Mouse (Mus musculus) kidney, embryonic 14.5 days (tissue): Measurements from ENCODE around the gene Gm11757. TPM values are rescaled to one million over a fixed set of nuclear protein-coding genes. Genes with fewer than 3 reads are reported as not detected.
"Not testable (repeated sequence)": the region's sequence is repeated elsewhere in the genome, so short reads cannot be mapped to it uniquely, and the experiment has no call there.

ENCODE experiments used
- ATAC-seq: fragments of 200-750 bp; cut with Nextera tagmentation; 2 replicates; pipeline ENCODE4 v1.8.0; 2017; ENCODE audit warnings: moderate number of reproducible peaks, mild to moderate bottlenecking, moderate TSS enrichment, moderate library complexity; ENCODE audit not compliant: low FRiP score, low TSS enrichment
- H3K27ac ChIP-seq: fragments of 300-500 bp; sonication (generic); 2 replicates; pipeline ENCODE4 v1.5.1; 2014; ENCODE audit warnings: low read depth, mild to moderate bottlenecking, low read length, moderate library complexity, mixed read lengths
- H3K27me3 ChIP-seq: fragments of 300-500 bp; sonication (generic); 2 replicates; pipeline ENCODE4 v1.6.1; 2014; ENCODE audit warnings: mild to moderate bottlenecking, low read length; ENCODE audit not compliant: control insufficient read depth, insufficient read depth
- H3K36me3 ChIP-seq: fragments of 300-500 bp; sonication (generic); 2 replicates; pipeline ENCODE4 v1.6.1; 2014; ENCODE audit warnings: low read length, mixed read lengths; ENCODE audit not compliant: control insufficient read depth, insufficient read depth
- H3K4me1 ChIP-seq: fragments of 300-500 bp; sonication (generic); 2 replicates; pipeline ENCODE4 v1.6.1; 2014; ENCODE audit warnings: low read length, mixed read lengths; ENCODE audit not compliant: control insufficient read depth, insufficient read depth
- H3K4me2 ChIP-seq: fragments of 300-500 bp; sonication (generic); replicated peaks from 2 replicates; pipeline ENCODE4 v1.6.1; 2014; ENCODE audit warnings: low read depth, mild to moderate bottlenecking, low read length
- H3K4me3 ChIP-seq: fragments of 300-500 bp; sonication (generic); 2 replicates; pipeline ENCODE4 v1.5.1; 2014; ENCODE audit warnings: mild to moderate bottlenecking, low read length
- H3K9ac ChIP-seq: fragments of 300-500 bp; sonication (generic); 2 replicates; pipeline ENCODE4 v1.6.1; 2014; ENCODE audit warnings: low read depth, mild to moderate bottlenecking, low read length, moderate library complexity
- H3K9me3 ChIP-seq: fragments of 300-500 bp; sonication (generic); 2 replicates; pipeline ENCODE4 v1.6.1; 2016; ENCODE audit warnings: low read length; ENCODE audit not compliant: control insufficient read depth
- WGBS: fragments of 180-500 bp; shearing (Covaris S2); extraction: QIAGEN DNeasy Blood & Tissue Kit; methylation state at CpG from one replicate; pipeline ENCODE4 v1.1.7; 2014; 5-methylcytosine and 5-hydroxymethylcytosine counted together
- polyA plus RNA-seq: library from polyadenylated mRNA; unstranded; fragments of >200 nt; fragmentation: Nextera tagmentation; extraction: Ambion mirVana; gene quantifications from 2 replicates; pipeline ENCODE4 v1.2.1, GENCODE M21; 2014

Gm11757 gene
- not detected in 2 replicates for polyA plus RNA-seq

- H3K4me2 ChIP-seq, H3K27ac ChIP-seq, H3K4me1 ChIP-seq, H3K9ac ChIP-seq, H3K27me3 ChIP-seq, H3K4me3 ChIP-seq, ATAC-seq, H3K9me3 ChIP-seq, H3K36me3 ChIP-seq: not testable (repeated sequence)
- WGBS = no CpG with 5 or more reads among the region's 4 CpGs
Observed at GRCm38 (mm10) chr4:73891012-73891411, at the start of gene Gm11757. TSS of gene Gm11757 (minus strand) at chr4:73891112.

- H3K9ac ChIP-seq, H3K9me3 ChIP-seq, H3K27me3 ChIP-seq, H3K27ac ChIP-seq, H3K4me2 ChIP-seq, H3K4me1 ChIP-seq, H3K36me3 ChIP-seq, H3K4me3 ChIP-seq, ATAC-seq: not testable (repeated sequence)
- WGBS = 87% methylated on average over 6 of the region's 6 CpGs
Observed at GRCm38 (mm10) chr4:73920660-73921059, 29.7 kb upstream of the Gm11757 start, which contains the start of gene Gm11756. TSS of gene Gm11756 (minus strand) at chr4:73920760.

DNA sequence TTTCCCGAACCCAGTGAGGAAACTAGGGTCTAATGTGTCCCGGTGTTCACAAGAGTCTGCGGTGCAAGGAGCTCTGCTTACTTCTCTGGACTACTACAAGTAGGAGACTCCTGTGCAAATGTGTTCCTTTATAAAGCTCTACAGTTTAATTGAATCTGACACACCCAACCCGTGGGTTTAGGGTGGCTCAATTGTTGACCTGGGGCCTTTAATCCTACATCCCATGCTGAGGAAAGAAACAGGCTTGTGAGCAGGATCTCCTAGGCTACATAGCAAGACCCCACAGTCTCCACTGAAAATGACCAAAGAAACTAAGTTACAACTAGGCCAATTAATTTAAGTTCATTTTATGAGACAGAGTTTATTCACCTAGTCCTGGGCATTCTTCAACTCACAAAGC is 14.9 kb upstream of the Gm11757 start, which contains the start of gene Gm13871:
Gene Gm13871, minus strand, starts transcription at position 101 of the 400 bp plus-strand sequence.
- not testable (repeated sequence) for H3K4me3 ChIP-seq, H3K27me3 ChIP-seq, H3K9ac ChIP-seq, H3K4me2 ChIP-seq, H3K9me3 ChIP-seq, H3K27ac ChIP-seq, H3K36me3 ChIP-seq, ATAC-seq, H3K4me1 ChIP-seq
- WGBS = no CpG with 5 or more reads among the region's 4 CpGs

DNA sequence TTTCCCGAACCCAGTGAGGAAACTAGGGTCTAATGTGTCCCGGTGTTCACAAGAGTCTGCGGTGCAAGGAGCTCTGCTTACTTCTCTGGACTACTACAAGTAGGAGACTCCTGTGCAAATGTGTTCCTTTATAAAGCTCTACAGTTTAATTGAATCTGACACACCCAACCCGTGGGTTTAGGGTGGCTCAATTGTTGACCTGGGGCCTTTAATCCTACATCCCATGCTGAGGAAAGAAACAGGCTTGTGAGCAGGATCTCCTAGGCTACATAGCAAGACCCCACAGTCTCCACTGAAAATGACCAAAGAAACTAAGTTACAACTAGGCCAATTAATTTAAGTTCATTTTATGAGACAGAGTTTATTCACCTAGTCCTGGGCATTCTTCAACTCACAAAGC is 14.7 kb downstream of the Gm11757 start, which contains the start of gene Gm11758:
Gene Gm11758, minus strand, starts transcription at position 101 of the 400 bp plus-strand sequence.
- WGBS = no CpG with 5 or more reads among the region's 4 CpGs
- not testable (repeated sequence) for H3K9ac ChIP-seq

More for the DNA sequence above, 14.7 kb downstream of the Gm11757 start, which contains the start of gene Gm11758:
- not testable (repeated sequence) for ATAC-seq, H3K4me3 ChIP-seq, H3K4me2 ChIP-seq, H3K9me3 ChIP-seq, H3K4me1 ChIP-seq, H3K27me3 ChIP-seq, H3K27ac ChIP-seq, H3K36me3 ChIP-seq

Other genes starting within 250 kb of the Gm11757 start
- gene Gm11239, start 222.8 kb downstream of the Gm11757 start, polyA plus RNA-seq = not detected in 2 replicates
- not detected in 2 replicates for gene Gm428, start 207.6 kb downstream of the Gm11757 start, polyA plus RNA-seq
- 5.8 and 13.5 TPM in 2 replicates for gene Rasef, start 100.1 kb downstream of the Gm11757 start, polyA plus RNA-seq
- not detected in 2 replicates for gene Gm11758, start 14.8 kb downstream of the Gm11757 start, polyA plus RNA-seq
- gene Gm13871, start 14.8 kb upstream of the Gm11757 start, polyA plus RNA-seq = not detected in 2 replicates
- gene Gm11756, start 29.6 kb upstream of the Gm11757 start, polyA plus RNA-seq = not detected in 2 replicates
- gene 2310002L09Rik, start 59.7 kb upstream of the Gm11757 start, polyA plus RNA-seq = 0.14 TPM in 1 of 2 replicates, not detected in the other
- 0.97 and 2.0 TPM in 2 replicates for gene Frmd3, start 122.3 kb upstream of the Gm11757 start, polyA plus RNA-seq